Mouse (Mus musculus) midbrain, embryonic 10.5 days (tissue): Measurements from ENCODE around the gene Nmt1. TPM values are rescaled to one million over a fixed set of nuclear protein-coding genes. Genes with fewer than 3 reads are reported as not detected.

Experiments
- DNase-seq: peaks from one replicate; pipeline ENCODE4 v3.0.0-alpha.2; 2017; ENCODE audit warnings: low spot score
- H3K27ac ChIP-seq: fragments of 300-500 bp; sonication (generic); replicated peaks from 2 replicates; pipeline ENCODE4 v1.5.1; 2016; ENCODE audit warnings: mild to moderate bottlenecking
- H3K27me3 ChIP-seq: fragments of 300-500 bp; sonication (generic); 2 replicates; pipeline ENCODE4 v1.6.1; 2016; ENCODE audit warnings: low read depth, mild to moderate bottlenecking; ENCODE audit not compliant: poor library complexity, severe bottlenecking
- H3K36me3 ChIP-seq: fragments of 300-500 bp; sonication (generic); 2 replicates; pipeline ENCODE4 v1.6.1; 2016; ENCODE audit warnings: mild to moderate bottlenecking, moderate library complexity
- H3K4me1 ChIP-seq: fragments of 300-500 bp; sonication (generic); 2 replicates; pipeline ENCODE4 v1.6.1; 2016
- H3K4me3 ChIP-seq: fragments of 300-500 bp; sonication (generic); 2 replicates; pipeline ENCODE4 v1.5.1; 2016; ENCODE audit warnings: mild to moderate bottlenecking, moderate library complexity
- H3K9me3 ChIP-seq: fragments of 300-500 bp; sonication (generic); replicated peaks from 2 replicates; pipeline ENCODE4 v1.6.1; 2016; ENCODE audit warnings: mild to moderate bottlenecking
- WGBS: fragments of 180-500 bp; shearing (Covaris S2); methylation state at CpG from one replicate; pipeline ENCODE4 v1.1.7; 2016; 5-methylcytosine and 5-hydroxymethylcytosine counted together
- polyA plus RNA-seq: library from polyadenylated mRNA; unstranded; fragments of >200 nt; fragmentation: Nextera tagmentation; extraction: Ambion mirVana; gene quantifications from 2 replicates; pipeline ENCODE4 v1.2.1, GENCODE M21; 2016

Nmt1 gene
- polyA plus RNA-seq, 1 experiment from 2014 or later: 61.8 TPM

GRCm38 (mm10) chr11:103076010-103076409 is 48.0 kb downstream of the Nmt1 start:
- DNase-seq: no peak
- 95% methylated on average over 7 of the region's 7 CpGs for WGBS
- Histone ChIP-seq H3K27me3 (peaks cover 32% of the 10 kb centered on the region), H3K4me3 (no peak overlapping the region), H3K27ac (no peak overlapping the region), H3K36me3 (peaks cover 5% of the 10 kb centered on the region), H3K4me1 (peaks cover 25% of the 10 kb centered on the region), H3K9me3 (no peaks in the 10 kb centered on the region)

- Histone ChIP-seq H3K36me3 (no peaks in the 10 kb centered on the region), H3K27ac (no peak overlapping the region), H3K4me3 (no peak overlapping the region), H3K9me3 (no peaks in the 10 kb centered on the region), H3K27me3 (peaks cover 38% of the 10 kb centered on the region), H3K4me1 (peaks cover 28% of the 10 kb centered on the region)
- 90% methylated on average over 8 of the region's 8 CpGs for WGBS
- no peak for DNase-seq
Observed at GRCm38 (mm10) chr11:103076581-103076980, 48.6 kb downstream of the Nmt1 start.

- DNase-seq: no peak
- peaks cover 53% of the 10 kb centered on the region for H3K27me3 ChIP-seq
- H3K36me3 ChIP-seq: no peaks in the 10 kb centered on the region
- peaks cover 28% of the 10 kb centered on the region for H3K4me1 ChIP-seq
- WGBS: 85% methylated on average over 11 of the region's 11 CpGs
- H3K9me3 ChIP-seq: no peaks in the 10 kb centered on the region
- no peak overlapping the region for H3K4me3 ChIP-seq
- H3K27ac ChIP-seq: no peak overlapping the region
Observed at GRCm38 (mm10) chr11:103078131-103078530, 50.1 kb downstream of the Nmt1 start.

- H3K27me3 ChIP-seq: peaks cover 57% of the 10 kb centered on the region
- 1% methylated on average over 43 of the region's 43 CpGs for WGBS
- peak overlapping the region; percentile 71 for H3K27ac ChIP-seq
Observed at GRCm38 (mm10) chr11:103080323-103081091, 52.5 kb downstream of the Nmt1 start.

GRCm38 (mm10) chr11:103081631-103082030 is 53.6 kb downstream of the Nmt1 start:
- no peaks in the 10 kb centered on the region for H3K36me3 ChIP-seq
- H3K4me1 ChIP-seq: peaks cover 15% of the 10 kb centered on the region
- no peak for DNase-seq
- H3K4me3 ChIP-seq: no peak overlapping the region
- H3K27me3 ChIP-seq: peaks cover 57% of the 10 kb centered on the region
- H3K27ac ChIP-seq: no peak overlapping the region
- 55% methylated on average over 6 of the region's 6 CpGs for WGBS
- H3K9me3 ChIP-seq: no peaks in the 10 kb centered on the region

More at GRCm38 (mm10) chr11:103080323-103081091, 52.5 kb downstream of the Nmt1 start:
- Histone ChIP-seq H3K4me1 (peaks cover 15% of the 10 kb centered on the region), H3K9me3 (no peaks in the 10 kb centered on the region), H3K36me3 (no peaks in the 10 kb centered on the region), H3K4me3 (peak overlapping the region; percentile 50)
- peak; percentile 51 for DNase-seq

- Histone ChIP-seq H3K4me1 (peaks cover 24% of the 10 kb centered on the region), H3K27ac (no peak overlapping the region), H3K36me3 (no peaks in the 10 kb centered on the region), H3K9me3 (no peaks in the 10 kb centered on the region), H3K27me3 (peaks cover 33% of the 10 kb centered on the region), H3K4me3 (no peak overlapping the region)
- 99% methylated on average over 7 of the region's 7 CpGs for WGBS
- DNase-seq: no peak
Observed at GRCm38 (mm10) chr11:103093306-103093705, 65.3 kb downstream of the Nmt1 start.

GRCm38 (mm10) chr11:103093862-103094833 is 66.2 kb downstream of the Nmt1 start:
- peaks cover 29% of the 10 kb centered on the region for H3K4me1 ChIP-seq
- no peaks in the 10 kb centered on the region for H3K9me3 ChIP-seq
- DNase-seq: no peak
- peaks cover 41% of the 10 kb centered on the region for H3K27me3 ChIP-seq
- no peak overlapping the region for H3K4me3 ChIP-seq
- H3K27ac ChIP-seq: no peak overlapping the region; the same call in 1 of the 2 replicates
- no peaks in the 10 kb centered on the region for H3K36me3 ChIP-seq
- 80% methylated on average over 20 of the region's 20 CpGs for WGBS

- DNase-seq: no peak
- H3K9me3 ChIP-seq: no peaks in the 10 kb centered on the region
- H3K4me1 ChIP-seq: peaks cover 33% of the 10 kb centered on the region
- H3K4me3 ChIP-seq: no peak overlapping the region
- no peak overlapping the region for H3K27ac ChIP-seq
- no peaks in the 10 kb centered on the region for H3K36me3 ChIP-seq
- peaks cover 52% of the 10 kb centered on the region for H3K27me3 ChIP-seq
- 55% methylated on average over 9 of the region's 9 CpGs for WGBS
Observed at GRCm38 (mm10) chr11:103095107-103095670, 67.2 kb downstream of the Nmt1 start.

GRCm38 (mm10) chr11:103095801-103096200 is 67.8 kb downstream of the Nmt1 start:
- WGBS: 93% methylated on average over 6 of the region's 6 CpGs
- H3K27me3 ChIP-seq: peaks cover 58% of the 10 kb centered on the region

GRCm38 (mm10) chr11:103096979-103097894 is 69.2 kb downstream of the Nmt1 start:
- Histone ChIP-seq H3K27me3 (peaks cover 72% of the 10 kb centered on the region), H3K27ac (peak overlapping the region; percentile 60; the same call in 1 of the 2 replicates), H3K9me3 (no peaks in the 10 kb centered on the region), H3K4me1 (peaks cover 46% of the 10 kb centered on the region), H3K36me3 (no peaks in the 10 kb centered on the region), H3K4me3 (peak overlapping the region; percentile 28)
- 20% methylated on average over 22 of the region's 22 CpGs for WGBS
- peak; percentile 52 for DNase-seq

More at GRCm38 (mm10) chr11:103095801-103096200, 67.8 kb downstream of the Nmt1 start:
- Histone ChIP-seq H3K4me3 (no peak overlapping the region), H3K36me3 (no peaks in the 10 kb centered on the region), H3K9me3 (no peaks in the 10 kb centered on the region), H3K4me1 (peaks cover 33% of the 10 kb centered on the region), H3K27ac (no peak overlapping the region)
- DNase-seq: no peak

GRCm38 (mm10) chr11:103098531-103099190 is 70.7 kb downstream of the Nmt1 start:
- no peak for DNase-seq
- peaks cover 84% of the 10 kb centered on the region for H3K27me3 ChIP-seq
- no peaks in the 10 kb centered on the region for H3K36me3 ChIP-seq
- no peak overlapping the region for H3K4me3 ChIP-seq
- peaks cover 60% of the 10 kb centered on the region for H3K4me1 ChIP-seq
- no peaks in the 10 kb centered on the region for H3K9me3 ChIP-seq
- peak overlapping the region; percentile 10; the same call in 1 of the 2 replicates for H3K27ac ChIP-seq
- 66% methylated on average over 11 of the region's 11 CpGs for WGBS
